Mouse (Mus musculus) heart, postnatal 0 days (tissue): ENCODE results near the gene Pex16. TPM values are rescaled to one million over a fixed set of nuclear protein-coding genes. Genes with fewer than 3 reads are reported as not detected.

Source experiments
- ATAC-seq: fragments of 200-750 bp; cut with Nextera tagmentation; 2 replicates; pipeline ENCODE4 v1.8.0; 2017; ENCODE audit warnings: low read depth, moderate number of reproducible peaks, moderate library complexity; ENCODE audit not compliant: insufficient read depth
- DNase-seq: peaks from one replicate; pipeline ENCODE4 v3.0.0-alpha.2; 2016; ENCODE audit warnings: low spot score
- H3K27ac ChIP-seq: fragments of 300-500 bp; sonication (generic); 2 replicates; pipeline ENCODE4 v1.5.1; 2014; ENCODE audit warnings: low read depth, mild to moderate bottlenecking
- H3K27me3 ChIP-seq: fragments of 300-500 bp; sonication (generic); 2 replicates; pipeline ENCODE4 v1.6.1; 2014; ENCODE audit warnings: low read length, mixed read lengths; ENCODE audit not compliant: control insufficient read depth, insufficient read depth
- H3K36me3 ChIP-seq: fragments of 300-500 bp; sonication (generic); replicated peaks from 2 replicates; pipeline ENCODE4 v1.6.1; 2014; ENCODE audit warnings: low read length, mixed read lengths; ENCODE audit not compliant: control insufficient read depth, insufficient read depth
- H3K4me1 ChIP-seq: fragments of 300-500 bp; sonication (generic); 2 replicates; pipeline ENCODE4 v1.6.1; 2014; ENCODE audit warnings: antibody characterized with exemption; ENCODE audit not compliant: control insufficient read depth, insufficient read depth
- H3K4me2 ChIP-seq: fragments of 300-500 bp; sonication (generic); 2 replicates; pipeline ENCODE4 v1.6.1; 2014; ENCODE audit warnings: low read depth, mild to moderate bottlenecking, low read length, moderate library complexity
- H3K4me3 ChIP-seq: fragments of 300-500 bp; sonication (generic); 2 replicates; pipeline ENCODE4 v1.5.1; 2014; ENCODE audit warnings: low read depth, low read length
- H3K9ac ChIP-seq: fragments of 300-500 bp; sonication (generic); replicated peaks from 2 replicates; pipeline ENCODE4 v1.6.1; 2014; ENCODE audit warnings: low read depth, low read length, mixed read lengths
- H3K9me3 ChIP-seq: fragments of 300-500 bp; sonication (generic); replicated peaks from 2 replicates; pipeline ENCODE4 v1.6.1; 2016; ENCODE audit warnings: low read length; ENCODE audit not compliant: control insufficient read depth
- CTCF ChIP-seq: IDR thresholded peaks from 2 replicates; pipeline ENCODE4 v1.5.1; 2016; ENCODE audit warnings: antibody characterized with exemption, control low read depth, low read depth
- EP300 ChIP-seq: IDR thresholded peaks from 2 replicates; pipeline ENCODE4 v1.6.1; 2016; ENCODE audit warnings: antibody characterized with exemption, low read depth
- WGBS: fragments of 180-500 bp; shearing (Covaris S2); extraction: QIAGEN DNeasy Blood & Tissue Kit; methylation state at CpG from one replicate; pipeline ENCODE4 v1.1.7; 2014; 5-methylcytosine and 5-hydroxymethylcytosine counted together
- polyA plus RNA-seq: library from polyadenylated mRNA; unstranded; fragments of >200 nt; fragmentation: Nextera tagmentation; extraction: Ambion mirVana; gene quantifications from 2 replicates; pipeline ENCODE4 v1.2.1, GENCODE M21; 2015
- total RNA-seq: library from RNA; depleted of rRNA; stranded (reverse); fragments of >200 nt; gene quantifications from 2 replicates; pipeline ENCODE4 v1.2.3, GENCODE M21; 2014; ENCODE audit warnings: low replicate concordance

Pex16 gene
- total and polyA plus RNA-seq, 2 experiments from 2014 or later, result 14.1 to 27.7 TPM

DNA sequence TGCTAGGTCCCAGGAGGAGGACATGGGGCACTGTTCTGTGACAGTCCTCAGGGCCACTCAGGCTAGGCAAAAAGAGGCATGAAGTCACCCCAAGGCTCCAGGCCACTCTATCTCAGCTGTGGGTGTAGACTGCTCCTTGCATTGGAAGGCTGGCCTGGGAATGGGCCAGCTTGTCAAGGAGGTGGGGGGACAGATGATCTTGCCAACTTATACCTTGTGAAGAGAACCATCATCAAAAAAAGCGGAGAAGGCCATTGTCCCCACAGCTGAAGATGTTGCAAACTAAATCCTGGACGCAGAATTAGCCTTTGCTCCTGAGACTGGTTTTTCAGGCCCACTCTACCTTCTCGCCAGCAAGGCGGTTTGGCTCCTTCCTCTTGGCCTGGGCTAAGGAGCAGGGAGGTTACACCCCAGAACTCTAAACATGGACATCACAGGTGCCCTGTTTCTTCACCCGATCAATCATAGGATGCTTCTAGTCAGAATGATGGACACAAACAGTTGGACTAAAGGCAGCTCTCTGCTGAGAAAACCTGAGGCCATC lies 29.4 kb downstream of the Pex16 start:
- Histone ChIP-seq H3K27ac (no peak overlapping the region), H3K4me2 (no peak overlapping the region), H3K9me3 (no peaks in the 10 kb centered on the region), H3K36me3 (peaks cover 46% of the 10 kb centered on the region), H3K9ac (no peak overlapping the region), H3K27me3 (peaks cover 9% of the 10 kb centered on the region), H3K4me1 (no peaks in the 10 kb centered on the region), H3K4me3 (no peak overlapping the region)
- TF ChIP-seq EP300, result no peak
- no peak for TF ChIP-seq CTCF
- ATAC-seq (no peak), DNase-seq (no peak)
- 92% methylated on average over 5 of the region's 5 CpGs for WGBS

DNA sequence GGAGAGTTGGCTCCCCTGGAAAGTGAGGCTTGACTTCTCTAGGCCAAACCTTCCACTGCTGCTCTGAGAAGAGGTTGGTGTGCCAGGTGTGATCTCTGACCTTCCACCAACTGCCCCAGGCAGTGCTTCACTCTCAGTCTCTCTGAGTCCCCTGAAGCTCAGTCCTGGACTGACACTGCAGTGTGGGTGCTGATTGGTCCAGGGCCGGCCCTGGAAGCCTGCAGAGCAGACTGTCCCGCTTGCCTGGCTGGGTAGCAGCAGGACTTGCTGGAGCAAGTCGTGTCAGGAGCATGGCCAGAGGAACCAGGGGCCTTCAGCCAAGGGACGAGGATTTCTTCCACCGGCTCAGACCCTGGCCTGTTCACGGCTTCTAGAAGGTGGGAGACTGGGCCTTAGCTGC lies 30.3 kb downstream of the Pex16 start:
- TF ChIP-seq EP300 (no peak), CTCF (no peak)
- Histone ChIP-seq H3K4me3 (no peak overlapping the region), H3K27ac (no peak overlapping the region), H3K9ac (no peak overlapping the region), H3K4me1 (no peaks in the 10 kb centered on the region), H3K36me3 (peaks cover 55% of the 10 kb centered on the region), H3K27me3 (peaks cover 9% of the 10 kb centered on the region), H3K9me3 (no peaks in the 10 kb centered on the region), H3K4me2 (no peak overlapping the region)
- WGBS, result 78% methylated on average over 6 of the region's 6 CpGs
- ATAC-seq (no peak), DNase-seq (no peak)

GRCm38 (mm10) chr2:92405687-92406086 lies 31.2 kb downstream of the Pex16 start:
- ATAC-seq (no peak), DNase-seq (no peak)
- H3K4me3 ChIP-seq, result no peak overlapping the region
- H3K4me2 ChIP-seq, result no peak overlapping the region
- H3K4me1 ChIP-seq, result no peaks in the 10 kb centered on the region
- H3K27me3 ChIP-seq, result peaks cover 3% of the 10 kb centered on the region
- peaks cover 64% of the 10 kb centered on the region for H3K36me3 ChIP-seq
- 93% methylated on average over 7 of the region's 7 CpGs for WGBS
- H3K27ac ChIP-seq, result no peak overlapping the region
- TF ChIP-seq CTCF (no peak), EP300 (no peak)
- no peak overlapping the region for H3K9ac ChIP-seq
- no peaks in the 10 kb centered on the region for H3K9me3 ChIP-seq

GRCm38 (mm10) chr2:92408309-92409045 lies 34.0 kb downstream of the Pex16 start:
- no peak for TF ChIP-seq CTCF
- no peak for TF ChIP-seq EP300
- no peak overlapping the region for H3K27ac ChIP-seq
- 87% methylated on average over 18 of the region's 18 CpGs for WGBS
- peaks cover 92% of the 10 kb centered on the region for H3K36me3 ChIP-seq
- no peak overlapping the region for H3K9ac ChIP-seq
- ATAC-seq (no peak), DNase-seq (no peak)
- H3K9me3 ChIP-seq, result no peaks in the 10 kb centered on the region
- no peaks in the 10 kb centered on the region for H3K4me1 ChIP-seq
- H3K4me3 ChIP-seq, result no peak overlapping the region
- H3K4me2 ChIP-seq, result no peak overlapping the region
- no peaks in the 10 kb centered on the region for H3K27me3 ChIP-seq

DNA sequence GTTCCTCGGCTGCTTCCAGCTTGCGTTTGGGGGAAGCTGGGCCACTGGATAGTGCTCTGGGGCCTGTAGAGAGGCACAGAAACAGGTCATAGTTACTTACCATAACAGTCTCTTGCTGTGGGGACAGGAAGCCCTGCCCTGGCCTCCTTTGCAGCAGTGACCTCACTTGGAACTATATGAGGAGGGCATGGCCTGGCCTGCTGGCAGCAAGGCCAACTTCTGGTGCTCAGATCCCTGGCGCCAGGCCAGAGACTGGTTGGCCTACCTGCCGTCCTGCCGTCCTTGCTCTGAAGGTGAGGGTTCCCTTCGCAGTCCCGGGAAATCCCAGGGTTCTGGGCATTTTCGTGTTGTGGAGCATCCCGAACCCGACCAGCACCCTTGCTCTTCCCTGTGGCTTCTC lies 37.2 kb downstream of the Pex16 start:
- H3K4me3 ChIP-seq, result no peak overlapping the region
- no peaks in the 10 kb centered on the region for H3K27me3 ChIP-seq
- DNase-seq, result no peak
- H3K27ac ChIP-seq, result no peak overlapping the region
- peaks cover 95% of the 10 kb centered on the region for H3K36me3 ChIP-seq
- H3K9me3 ChIP-seq, result no peaks in the 10 kb centered on the region
- no peak overlapping the region for H3K9ac ChIP-seq
- H3K4me1 ChIP-seq, result no peaks in the 10 kb centered on the region
- 83% methylated on average over 10 of the region's 10 CpGs for WGBS
- no peak for ATAC-seq
- no peak overlapping the region for H3K4me2 ChIP-seq
- TF ChIP-seq EP300, result no peak
- TF ChIP-seq CTCF, result no peak
